Mouse (Mus musculus): Measurements from ENCODE around the gene Zfp366.

DNA sequence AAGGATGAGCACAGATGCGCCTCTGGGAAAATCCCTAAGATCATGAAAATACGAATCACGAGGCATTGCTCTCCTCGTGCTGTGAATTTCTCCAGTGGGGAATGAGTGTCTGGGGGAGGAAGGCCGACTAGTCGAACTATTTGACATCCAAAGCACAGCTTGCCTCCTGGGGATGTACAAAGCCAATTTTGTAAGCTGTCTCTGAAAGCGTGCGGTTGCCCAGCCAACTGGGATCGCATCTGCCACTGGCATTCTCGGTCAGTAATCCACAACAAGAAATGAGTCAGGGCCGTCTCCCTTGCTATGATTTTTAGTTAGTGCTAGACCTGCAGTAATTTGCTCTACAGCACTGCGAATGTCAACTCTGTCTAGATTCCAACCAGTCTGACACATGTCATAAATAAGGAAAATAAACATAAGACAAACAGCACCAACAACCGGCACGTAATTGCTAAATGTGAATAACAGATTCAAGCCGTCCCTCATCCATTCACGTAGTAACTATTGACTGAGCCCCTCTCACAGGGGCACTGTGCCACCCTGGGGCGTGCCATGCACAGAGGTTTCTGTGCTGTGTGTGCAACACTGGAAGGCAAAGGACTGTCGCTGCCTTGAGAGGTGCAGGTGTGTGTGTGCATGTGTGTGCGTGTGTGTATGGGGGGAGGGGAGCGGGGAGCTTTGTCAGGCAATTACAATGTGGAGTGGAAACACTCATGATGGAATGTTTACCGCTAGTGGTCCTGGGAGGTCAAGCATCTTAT, 100.0 kb downstream of the Zfp366 start:
- TF ChIP-seq CTCF (IDR thresholded peaks at IDR 0.05; ENCODE audit: extremely low read depth, insufficient read depth, low read length) (no peak), POLR2A (IDR thresholded peaks at IDR 0.05; ENCODE audit: extremely low read depth, insufficient read depth, low read length) (no peak)

All from cortical plate, adult 2 months (tissue).